Mouse (Mus musculus): ENCODE data around the gene Pten. TPM values are rescaled to one million over a fixed set of nuclear protein-coding genes. Genes with fewer than 3 reads are reported as not detected.
"Not testable (repeated sequence)": the region's sequence is repeated elsewhere in the genome, so short reads cannot be mapped to it uniquely, and the experiment has no call there.

Pten gene
- polyA plus RNA-seq, 1 experiment from 2014 or later: 15.5 TPM

- Histone ChIP-seq H3K4me2 (ENCODE audit: low read depth, low read length) (no peak overlapping the region), H3K27me3 (replicated peaks; ENCODE audit: control insufficient read depth, insufficient read depth, low read length) (no peaks in the 10 kb centered on the region), H3K4me3 (ENCODE audit: low read depth, low read length) (no peak overlapping the region), H3K9me3 (ENCODE audit: control insufficient read depth, low read length) (no peaks in the 10 kb centered on the region), H3K4me1 (ENCODE audit: control insufficient read depth, insufficient read depth, low read length) (no peaks in the 10 kb centered on the region), H3K27ac (replicated peaks; ENCODE audit: low read depth, low read length) (no peak overlapping the region), H3K9ac (ENCODE audit: low read depth, low read length) (no peak overlapping the region), H3K36me3 (ENCODE audit: control insufficient read depth, insufficient read depth, low read length) (peaks cover 6% of the 10 kb centered on the region)
- 55% methylated on average over 5 of the region's 5 CpGs for WGBS
- DNase-seq (ENCODE audit: low spot score) (peak; percentile 54), ATAC-seq (ENCODE audit: low read depth) (no peak)
Observed at GRCm38 (mm10) chr19:32781305-32782071, 24.2 kb downstream of the Pten start.

GRCm38 (mm10) chr19:32787388-32787787 is 30.1 kb downstream of the Pten start:
- not testable (repeated sequence) for H3K36me3 ChIP-seq (ENCODE audit: control insufficient read depth, insufficient read depth, low read length); DNase-seq (ENCODE audit: low spot score); H3K9ac ChIP-seq (ENCODE audit: low read depth, low read length); ATAC-seq (ENCODE audit: low read depth); H3K9me3 ChIP-seq (ENCODE audit: control insufficient read depth, low read length); H3K4me3 ChIP-seq (ENCODE audit: low read depth, low read length); H3K27ac ChIP-seq (replicated peaks; ENCODE audit: low read depth, low read length); H3K27me3 ChIP-seq (replicated peaks; ENCODE audit: control insufficient read depth, insufficient read depth, low read length); H3K4me2 ChIP-seq (ENCODE audit: low read depth, low read length)
- WGBS: 35% methylated on average over 4 of the region's 4 CpGs
- H3K4me1 ChIP-seq (ENCODE audit: control insufficient read depth, insufficient read depth, low read length): peaks cover 23% of the 10 kb centered on the region; the same call in 1 of the 2 replicates

GRCm38 (mm10) chr19:32788016-32788415 is 30.7 kb downstream of the Pten start:
- ATAC-seq (ENCODE audit: low read depth); H3K27me3 ChIP-seq (replicated peaks; ENCODE audit: control insufficient read depth, insufficient read depth, low read length); H3K27ac ChIP-seq (replicated peaks; ENCODE audit: low read depth, low read length); H3K36me3 ChIP-seq (ENCODE audit: control insufficient read depth, insufficient read depth, low read length); H3K9ac ChIP-seq (ENCODE audit: low read depth, low read length); H3K9me3 ChIP-seq (ENCODE audit: control insufficient read depth, low read length); DNase-seq (ENCODE audit: low spot score); H3K4me2 ChIP-seq (ENCODE audit: low read depth, low read length); H3K4me3 ChIP-seq (ENCODE audit: low read depth, low read length): not testable (repeated sequence)
- peaks cover 23% of the 10 kb centered on the region; the same call in 1 of the 2 replicates for H3K4me1 ChIP-seq (ENCODE audit: control insufficient read depth, insufficient read depth, low read length)
- WGBS: 83% methylated on average over 3 of the region's 3 CpGs

GRCm38 (mm10) chr19:32789535-32789934 is 32.2 kb downstream of the Pten start:
- ATAC-seq (ENCODE audit: low read depth): no peak
- no peak for DNase-seq (ENCODE audit: low spot score)
- no peaks in the 10 kb centered on the region for H3K9me3 ChIP-seq (ENCODE audit: control insufficient read depth, low read length)

GRCm38 (mm10) chr19:32792610-32793009 is 35.3 kb downstream of the Pten start:
- Histone ChIP-seq H3K27me3 (replicated peaks; ENCODE audit: control insufficient read depth, insufficient read depth, low read length) (no peaks in the 10 kb centered on the region), H3K9ac (ENCODE audit: low read depth, low read length) (no peak overlapping the region), H3K36me3 (ENCODE audit: control insufficient read depth, insufficient read depth, low read length) (no peaks in the 10 kb centered on the region), H3K4me1 (ENCODE audit: control insufficient read depth, insufficient read depth, low read length) (peaks cover 26% of the 10 kb centered on the region), H3K27ac (replicated peaks; ENCODE audit: low read depth, low read length) (no peak overlapping the region), H3K4me3 (ENCODE audit: low read depth, low read length) (no peak overlapping the region), H3K9me3 (ENCODE audit: control insufficient read depth, low read length) (no peaks in the 10 kb centered on the region), H3K4me2 (ENCODE audit: low read depth, low read length) (no peak overlapping the region)
- DNase-seq (ENCODE audit: low spot score): peak; percentile 91
- ATAC-seq (ENCODE audit: low read depth): peak; percentile 87
- WGBS: 15% methylated on average over 6 of the region's 6 CpGs

More at GRCm38 (mm10) chr19:32789535-32789934, 32.2 kb downstream of the Pten start:
- 67% methylated on average over 3 of the region's 3 CpGs for whole genome bisulfite sequencing
- peaks cover 6% of the 10 kb centered on the region; the same call in 1 of the 2 replicates for H3K36me3 ChIP-seq (ENCODE audit: control insufficient read depth, insufficient read depth, low read length)
- H3K4me3 ChIP-seq (ENCODE audit: low read depth, low read length): no peak overlapping the region
- no peak overlapping the region for H3K27ac ChIP-seq (replicated peaks; ENCODE audit: low read depth, low read length)
- no peaks in the 10 kb centered on the region for H3K27me3 ChIP-seq (replicated peaks; ENCODE audit: control insufficient read depth, insufficient read depth, low read length)
- peaks cover 26% of the 10 kb centered on the region for H3K4me1 ChIP-seq (ENCODE audit: control insufficient read depth, insufficient read depth, low read length)
- no peak overlapping the region for H3K4me2 ChIP-seq (ENCODE audit: low read depth, low read length)
- H3K9ac ChIP-seq (ENCODE audit: low read depth, low read length): no peak overlapping the region

- peaks cover 22% of the 10 kb centered on the region for H3K4me1 ChIP-seq (ENCODE audit: control insufficient read depth, insufficient read depth, low read length)
- H3K9me3 ChIP-seq (ENCODE audit: control insufficient read depth, low read length): no peaks in the 10 kb centered on the region
- no peak for ATAC-seq (ENCODE audit: low read depth)
- no peaks in the 10 kb centered on the region for H3K36me3 ChIP-seq (ENCODE audit: control insufficient read depth, insufficient read depth, low read length)
- no peak for DNase-seq (ENCODE audit: low spot score)
- H3K4me3 ChIP-seq (ENCODE audit: low read depth, low read length): no peak overlapping the region
- no peaks in the 10 kb centered on the region for H3K27me3 ChIP-seq (replicated peaks; ENCODE audit: control insufficient read depth, insufficient read depth, low read length)
- no peak overlapping the region for H3K9ac ChIP-seq (ENCODE audit: low read depth, low read length)
- no peak overlapping the region for H3K4me2 ChIP-seq (ENCODE audit: low read depth, low read length)
- H3K27ac ChIP-seq (replicated peaks; ENCODE audit: low read depth, low read length): no peak overlapping the region
Observed at GRCm38 (mm10) chr19:32793901-32794300, 36.6 kb downstream of the Pten start.

GRCm38 (mm10) chr19:32800557-32800956 is 43.3 kb downstream of the Pten start:
- WGBS: 82% methylated on average over 2 of the region's 2 CpGs
- no peak for ATAC-seq (ENCODE audit: low read depth)

GRCm38 (mm10) chr19:32804703-32805102 is 47.4 kb downstream of the Pten start:
- no peak for ATAC-seq (ENCODE audit: low read depth)
- no peaks in the 10 kb centered on the region for H3K4me1 ChIP-seq (ENCODE audit: control insufficient read depth, insufficient read depth, low read length)
- no peak for DNase-seq (ENCODE audit: low spot score)
- no peaks in the 10 kb centered on the region for H3K9me3 ChIP-seq (ENCODE audit: control insufficient read depth, low read length)
- H3K4me2 ChIP-seq (ENCODE audit: low read depth, low read length): no peak overlapping the region
- H3K27me3 ChIP-seq (replicated peaks; ENCODE audit: control insufficient read depth, insufficient read depth, low read length): no peaks in the 10 kb centered on the region
- peaks cover 20% of the 10 kb centered on the region for H3K36me3 ChIP-seq (ENCODE audit: control insufficient read depth, insufficient read depth, low read length)
- H3K27ac ChIP-seq (replicated peaks; ENCODE audit: low read depth, low read length): no peak overlapping the region
- no peak overlapping the region for H3K4me3 ChIP-seq (ENCODE audit: low read depth, low read length)
- H3K9ac ChIP-seq (ENCODE audit: low read depth, low read length): no peak overlapping the region
- WGBS: 69% methylated on average over 4 of the region's 4 CpGs

More at GRCm38 (mm10) chr19:32800557-32800956, 43.3 kb downstream of the Pten start:
- H3K9me3 ChIP-seq (ENCODE audit: control insufficient read depth, low read length): no peaks in the 10 kb centered on the region
- H3K27me3 ChIP-seq (replicated peaks; ENCODE audit: control insufficient read depth, insufficient read depth, low read length): no peaks in the 10 kb centered on the region
- no peak overlapping the region for H3K4me2 ChIP-seq (ENCODE audit: low read depth, low read length)
- no peak for DNase-seq (ENCODE audit: low spot score)
- no peak overlapping the region for H3K27ac ChIP-seq (replicated peaks; ENCODE audit: low read depth, low read length)
- peaks cover 21% of the 10 kb centered on the region for H3K36me3 ChIP-seq (ENCODE audit: control insufficient read depth, insufficient read depth, low read length)
- H3K4me3 ChIP-seq (ENCODE audit: low read depth, low read length): no peak overlapping the region
- H3K4me1 ChIP-seq (ENCODE audit: control insufficient read depth, insufficient read depth, low read length): no peaks in the 10 kb centered on the region
- H3K9ac ChIP-seq (ENCODE audit: low read depth, low read length): no peak overlapping the region

GRCm38 (mm10) chr19:32807610-32808009 is 50.3 kb downstream of the Pten start:
- DNase-seq (ENCODE audit: low spot score) (no peak), ATAC-seq (ENCODE audit: low read depth) (no peak)
- H3K36me3 ChIP-seq (ENCODE audit: control insufficient read depth, insufficient read depth, low read length): peaks cover 9% of the 10 kb centered on the region
- no peaks in the 10 kb centered on the region for H3K27me3 ChIP-seq (replicated peaks; ENCODE audit: control insufficient read depth, insufficient read depth, low read length)
- no peaks in the 10 kb centered on the region for H3K4me1 ChIP-seq (ENCODE audit: control insufficient read depth, insufficient read depth, low read length)
- H3K9me3 ChIP-seq (ENCODE audit: control insufficient read depth, low read length): no peaks in the 10 kb centered on the region
- H3K4me3 ChIP-seq (ENCODE audit: low read depth, low read length): no peak overlapping the region
- 90% methylated on average over 2 of the region's 2 CpGs for WGBS
- no peak overlapping the region for H3K27ac ChIP-seq (replicated peaks; ENCODE audit: low read depth, low read length)
- no peak overlapping the region for H3K4me2 ChIP-seq (ENCODE audit: low read depth, low read length)
- H3K9ac ChIP-seq (ENCODE audit: low read depth, low read length): no peak overlapping the region

Measured in embryonic facial prominence, embryonic 14.5 days (tissue).